Mouse (Mus musculus) forebrain, embryonic 13.5 days (tissue): Measurements from ENCODE around the gene Galnt14. TPM values are rescaled to one million over a fixed set of nuclear protein-coding genes. Genes with fewer than 3 reads are reported as not detected.
A peak's percentile ranks its signal among the peaks of the same experiment; 100 is the strongest.

ENCODE experiments used
- ATAC-seq: fragments of 200-750 bp; cut with Nextera tagmentation; 2 replicates; pipeline ENCODE4 v1.8.0; 2017
- H3K27ac ChIP-seq: fragments of 300-500 bp; sonication (generic); 2 replicates; pipeline ENCODE4 v1.5.1; 2015; ENCODE audit warnings: inconsistent platforms, mild to moderate bottlenecking, moderate library complexity
- H3K27me3 ChIP-seq: fragments of 300-500 bp; sonication (generic); 2 replicates; pipeline ENCODE4 v1.6.1; 2015; ENCODE audit warnings: mild to moderate bottlenecking, inconsistent platforms
- H3K36me3 ChIP-seq: fragments of 300-500 bp; sonication (generic); 2 replicates; pipeline ENCODE4 v1.6.1; 2015; ENCODE audit warnings: mild to moderate bottlenecking, inconsistent platforms; ENCODE audit not compliant: poor library complexity, severe bottlenecking
- H3K4me1 ChIP-seq: fragments of 300-500 bp; sonication (generic); 2 replicates; pipeline ENCODE4 v1.6.1; 2015; ENCODE audit warnings: inconsistent platforms
- H3K4me2 ChIP-seq: fragments of 300-500 bp; sonication (generic); 2 replicates; pipeline ENCODE4 v1.6.1; 2015; ENCODE audit warnings: inconsistent platforms, mild to moderate bottlenecking, moderate library complexity
- H3K4me3 ChIP-seq: fragments of 300-500 bp; sonication (generic); 2 replicates; pipeline ENCODE4 v1.5.1; 2015; ENCODE audit warnings: mild to moderate bottlenecking, inconsistent platforms
- H3K9ac ChIP-seq: fragments of 300-500 bp; sonication (generic); 2 replicates; pipeline ENCODE4 v1.6.1; 2015; ENCODE audit warnings: mild to moderate bottlenecking, inconsistent platforms
- H3K9me3 ChIP-seq: fragments of 300-500 bp; sonication (generic); replicated peaks from 2 replicates; pipeline ENCODE4 v1.6.1; 2016; ENCODE audit warnings: inconsistent platforms
- WGBS: fragments of 180-500 bp; shearing (Covaris S2); methylation state at CpG from one replicate; pipeline ENCODE4 v1.1.7; 2015; 5-methylcytosine and 5-hydroxymethylcytosine counted together
- polyA plus RNA-seq: library from polyadenylated mRNA; unstranded; fragments of >200 nt; fragmentation: Nextera tagmentation; extraction: Ambion mirVana; gene quantifications from 2 replicates; pipeline ENCODE4 v1.2.1, GENCODE M21; 2015

The Galnt14 gene
- polyA plus RNA-seq, 1 experiment from 2014 or later: 6.4 TPM

DNA sequence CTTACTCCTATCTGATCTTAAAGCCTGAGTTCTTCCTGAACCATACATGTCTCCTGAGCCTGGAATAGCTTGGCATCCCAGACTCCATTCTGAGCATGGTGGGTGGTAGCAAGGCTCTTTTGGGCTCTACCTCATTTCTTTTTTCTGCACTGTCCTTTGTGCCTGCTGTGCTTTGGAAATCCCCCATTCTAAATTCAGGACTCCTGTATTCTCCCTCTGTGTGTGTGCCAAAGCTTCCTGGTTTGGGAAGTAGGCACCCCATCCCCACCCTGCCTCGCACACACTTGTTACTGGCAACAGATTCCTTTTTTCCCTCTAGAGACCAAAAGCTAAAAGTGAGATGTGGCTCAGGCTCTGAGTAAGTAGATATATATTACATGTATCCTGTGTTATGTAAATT, 191.9 kb downstream of the Galnt14 start:
- Histone ChIP-seq H3K27me3 (no peaks in the 10 kb centered on the region), H3K4me2 (no peak overlapping the region), H3K4me1 (peaks cover 7% of the 10 kb centered on the region; the same call in 1 of the 2 replicates), H3K9ac (no peak overlapping the region), H3K4me3 (no peak overlapping the region), H3K27ac (peak overlapping the region; percentile 10; the same call in 1 of the 2 replicates), H3K36me3 (no peaks in the 10 kb centered on the region), H3K9me3 (no peaks in the 10 kb centered on the region)
- 0 out of 2 replicates have a peak, but pooled peaks have one; percentile 27 for ATAC-seq
- WGBS: 29% methylated on average over 1 of the region's 1 CpGs

DNA sequence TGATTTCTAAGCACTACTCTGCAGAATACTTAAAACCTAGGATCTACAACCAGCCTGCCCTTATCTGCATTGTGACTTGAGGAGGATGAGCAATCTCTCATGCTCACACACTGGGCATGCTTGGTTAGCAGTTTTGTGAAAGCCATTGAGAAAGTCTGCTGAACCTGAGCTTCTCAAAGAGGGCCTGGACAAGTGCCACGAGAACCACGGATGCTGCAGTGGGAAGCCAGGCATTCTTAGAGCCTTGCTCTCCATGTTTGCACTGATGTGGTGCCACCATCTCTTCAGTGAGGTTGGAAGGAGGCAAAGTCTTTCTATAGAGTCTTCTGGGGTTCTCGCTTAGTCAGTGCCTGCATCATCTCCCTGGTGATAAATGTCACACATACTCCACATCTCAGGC, 194.7 kb downstream of the Galnt14 start:
- H3K27ac ChIP-seq: no peak overlapping the region
- ATAC-seq: no peak
- H3K27me3 ChIP-seq: no peaks in the 10 kb centered on the region
- peaks cover 7% of the 10 kb centered on the region; the same call in 1 of the 2 replicates for H3K4me1 ChIP-seq
- no peaks in the 10 kb centered on the region for H3K9me3 ChIP-seq
- no peak overlapping the region for H3K9ac ChIP-seq
- 91% methylated on average over 3 of the region's 3 CpGs for WGBS
- H3K4me2 ChIP-seq: no peak overlapping the region
- no peaks in the 10 kb centered on the region for H3K36me3 ChIP-seq
- no peak overlapping the region for H3K4me3 ChIP-seq

DNA sequence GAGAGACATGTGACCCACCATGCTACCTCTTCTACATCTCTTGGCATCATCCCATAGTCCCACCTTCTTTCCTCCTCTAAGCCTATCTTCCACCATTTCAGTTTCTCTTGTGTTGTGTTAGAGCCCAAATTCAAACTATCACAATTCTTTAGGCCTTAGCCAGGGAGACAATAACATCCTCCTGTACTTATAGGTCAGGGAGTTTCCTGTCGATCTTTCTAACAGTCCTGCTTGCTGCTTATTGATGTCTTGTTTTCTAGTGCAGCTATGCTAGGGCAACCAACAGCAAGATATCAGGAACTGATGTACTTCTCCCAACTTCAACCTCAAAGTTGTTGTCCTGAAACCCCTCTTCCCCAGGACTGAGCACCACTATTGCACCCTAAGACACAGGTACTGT, 195.4 kb downstream of the Galnt14 start:
- Histone ChIP-seq H3K9ac (no peak overlapping the region), H3K9me3 (no peaks in the 10 kb centered on the region), H3K27ac (no peak overlapping the region), H3K4me2 (no peak overlapping the region), H3K4me3 (no peak overlapping the region), H3K27me3 (no peaks in the 10 kb centered on the region), H3K4me1 (peaks cover 7% of the 10 kb centered on the region; the same call in 1 of the 2 replicates), H3K36me3 (no peaks in the 10 kb centered on the region)
- ATAC-seq: no peak
- 85% methylated on average over 1 of the region's 1 CpGs for WGBS

DNA sequence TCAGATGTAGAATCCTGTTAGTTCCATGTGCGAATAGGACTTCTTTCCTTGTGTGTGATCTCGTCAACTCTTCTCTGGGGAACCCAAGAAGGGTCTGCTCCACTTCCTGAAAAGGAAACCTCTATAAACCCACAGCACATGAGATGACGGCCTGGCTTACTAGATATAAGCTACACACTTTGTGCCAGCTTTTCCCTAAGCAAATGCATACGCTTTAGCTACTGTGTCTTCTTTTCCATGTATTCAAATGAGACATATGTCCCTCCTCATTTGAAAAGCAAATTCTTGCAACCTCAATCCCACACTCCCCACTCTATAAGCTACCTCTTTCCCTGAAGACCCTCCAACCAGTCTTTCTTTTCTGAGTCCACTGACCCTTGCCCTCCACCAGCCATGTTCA, 196.0 kb downstream of the Galnt14 start:
- peak; percentile 45; the same call in 1 of the 2 replicates for ATAC-seq
- Histone ChIP-seq H3K36me3 (no peaks in the 10 kb centered on the region), H3K4me3 (no peak overlapping the region), H3K27me3 (no peaks in the 10 kb centered on the region), H3K9ac (no peak overlapping the region), H3K9me3 (no peaks in the 10 kb centered on the region), H3K27ac (no peak overlapping the region), H3K4me2 (no peak overlapping the region), H3K4me1 (peaks cover 7% of the 10 kb centered on the region; the same call in 1 of the 2 replicates)
- 87% methylated on average over 4 of the region's 4 CpGs for WGBS

DNA sequence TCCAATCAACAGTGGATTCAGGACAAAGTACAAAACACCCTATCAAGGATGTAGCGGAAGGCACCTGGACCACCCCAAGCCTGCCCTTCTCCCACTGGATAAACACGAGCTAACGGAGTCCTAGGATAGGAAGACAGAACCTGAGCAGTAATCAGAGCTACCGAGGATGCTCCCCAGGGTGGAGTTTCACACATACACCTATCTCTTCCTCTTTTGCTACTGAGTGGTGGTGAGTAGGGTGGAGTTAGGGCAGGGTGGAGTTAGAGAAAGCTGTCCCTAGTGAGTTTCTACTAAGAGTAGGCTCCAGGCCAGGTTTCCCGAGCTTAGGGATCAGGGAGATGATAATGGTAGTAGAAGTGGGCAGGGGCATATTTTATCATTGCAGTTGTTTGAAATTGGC, 197.4 kb downstream of the Galnt14 start:
- Histone ChIP-seq H3K36me3 (no peaks in the 10 kb centered on the region), H3K4me2 (no peak overlapping the region), H3K9ac (no peak overlapping the region), H3K9me3 (no peaks in the 10 kb centered on the region), H3K4me3 (no peak overlapping the region), H3K27ac (no peak overlapping the region), H3K4me1 (no peaks in the 10 kb centered on the region; the same call in 1 of the 2 replicates), H3K27me3 (no peaks in the 10 kb centered on the region)
- no peak for ATAC-seq
- 87% methylated on average over 5 of the region's 5 CpGs for WGBS

DNA sequence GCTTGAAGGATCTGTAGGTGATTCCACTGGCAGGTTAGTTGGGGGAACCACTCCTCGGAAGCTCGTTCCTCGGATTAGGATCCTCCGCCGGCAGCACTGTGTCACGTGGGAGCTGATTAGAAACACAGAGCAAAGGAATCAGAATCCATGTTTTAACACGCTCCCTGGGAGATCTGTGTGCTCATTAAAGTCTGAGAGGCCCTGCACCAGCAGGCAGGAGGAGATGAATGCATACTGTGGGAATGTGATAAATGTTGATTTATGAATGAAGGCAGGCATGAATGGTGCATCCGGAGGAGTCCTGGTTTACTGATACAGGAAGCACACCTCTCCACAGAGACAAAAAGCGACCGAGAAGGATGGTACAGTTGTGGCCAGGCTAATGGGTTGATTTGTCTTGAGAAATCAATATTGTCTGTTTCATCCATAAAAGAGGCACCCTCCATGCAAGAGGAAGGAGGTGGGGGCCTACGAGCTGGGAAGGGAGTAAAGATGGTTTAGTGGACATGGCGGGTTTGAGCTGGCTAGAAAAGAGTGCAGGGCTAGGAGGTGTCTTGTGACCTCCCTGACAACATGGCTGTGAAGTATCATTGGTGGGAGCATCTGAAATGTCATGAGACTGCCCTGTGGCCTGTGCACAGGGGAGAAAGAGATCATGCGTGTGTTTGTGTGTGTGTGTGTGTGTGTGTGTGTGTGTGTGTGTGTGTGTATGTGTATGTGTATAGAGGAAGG, 202.3 kb downstream of the Galnt14 start:
- Histone ChIP-seq H3K36me3 (no peaks in the 10 kb centered on the region), H3K4me1 (no peaks in the 10 kb centered on the region), H3K4me2 (no peak overlapping the region), H3K9me3 (no peaks in the 10 kb centered on the region), H3K4me3 (no peak overlapping the region), H3K9ac (no peak overlapping the region), H3K27me3 (no peaks in the 10 kb centered on the region), H3K27ac (no peak overlapping the region)
- 59% methylated on average over 13 of the region's 13 CpGs for WGBS
- ATAC-seq: peak; percentile 85

DNA sequence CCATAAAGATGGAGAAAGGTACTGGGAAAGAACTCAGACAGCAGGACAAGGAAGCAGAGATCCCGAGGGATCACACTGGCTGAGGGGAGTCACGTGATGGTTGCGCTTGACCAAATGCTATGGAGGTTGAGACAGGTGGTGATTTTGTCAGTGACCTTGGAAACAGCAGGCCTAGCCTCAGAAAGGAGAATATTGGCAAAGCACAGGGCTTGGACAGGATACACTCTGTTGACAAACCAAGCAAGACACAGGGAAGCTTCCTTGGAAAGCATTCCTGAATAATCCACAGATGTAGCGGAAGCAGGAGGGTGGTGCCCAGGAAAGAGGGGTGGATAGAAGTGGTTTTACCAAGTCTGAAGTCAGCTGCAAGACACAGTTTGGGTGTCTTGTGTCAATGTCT, 206.1 kb downstream of the Galnt14 start:
- no peak overlapping the region for H3K27ac ChIP-seq
- H3K9me3 ChIP-seq: no peaks in the 10 kb centered on the region
- no peak overlapping the region for H3K4me2 ChIP-seq
- H3K4me3 ChIP-seq: no peak overlapping the region
- no peak for ATAC-seq
- 99% methylated on average over 4 of the region's 4 CpGs for WGBS
- no peaks in the 10 kb centered on the region for H3K4me1 ChIP-seq
- no peaks in the 10 kb centered on the region for H3K27me3 ChIP-seq
- no peak overlapping the region for H3K9ac ChIP-seq
- no peaks in the 10 kb centered on the region for H3K36me3 ChIP-seq

DNA sequence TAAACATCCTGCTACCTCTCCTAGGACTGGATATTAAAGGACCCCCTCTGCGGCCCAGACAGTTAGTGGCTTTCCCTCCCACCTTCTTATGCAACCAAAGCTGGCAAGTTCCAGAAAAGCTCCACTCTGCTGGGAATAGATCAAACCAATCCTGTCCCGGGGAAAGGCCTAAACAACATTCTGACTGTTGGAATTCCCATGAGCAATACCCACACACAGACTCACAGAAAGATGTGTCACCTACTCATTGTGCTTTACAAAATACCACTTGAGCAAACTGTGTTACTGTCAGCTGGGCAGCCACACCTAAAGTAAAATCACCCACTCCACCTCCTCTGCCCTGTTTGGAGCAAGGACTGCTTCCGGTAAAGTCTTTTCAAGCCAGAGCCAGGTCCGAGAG, 207.6 kb downstream of the Galnt14 start:
- H3K4me1 ChIP-seq: no peaks in the 10 kb centered on the region
- no peaks in the 10 kb centered on the region for H3K9me3 ChIP-seq
- H3K36me3 ChIP-seq: no peaks in the 10 kb centered on the region
- H3K4me3 ChIP-seq: no peak overlapping the region
- no peak overlapping the region for H3K4me2 ChIP-seq
- no peak for ATAC-seq
- no peaks in the 10 kb centered on the region for H3K27me3 ChIP-seq
- H3K9ac ChIP-seq: no peak overlapping the region
- H3K27ac ChIP-seq: no peak overlapping the region
- 94% methylated on average over 4 of the region's 4 CpGs for whole genome bisulfite sequencing

DNA sequence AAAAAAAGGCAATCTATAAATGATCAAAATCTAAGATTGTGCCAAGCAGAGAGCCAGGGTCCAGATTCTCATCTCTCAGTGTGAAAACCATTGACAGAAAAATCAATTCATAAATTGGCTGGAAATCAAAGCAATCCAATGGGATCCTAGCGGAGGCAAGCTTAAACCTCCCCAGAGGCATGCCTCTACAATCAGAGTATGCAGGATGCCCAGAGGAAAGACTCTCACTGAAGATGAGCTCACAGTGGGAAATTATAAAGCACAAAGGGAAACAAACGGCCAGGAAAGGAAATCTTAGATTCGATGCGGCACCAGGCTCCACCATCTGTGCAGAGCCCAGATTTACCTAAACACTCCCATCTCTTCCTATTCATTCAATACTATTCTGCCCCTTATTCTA, 220.7 kb downstream of the Galnt14 start:
- Histone ChIP-seq H3K9me3 (no peaks in the 10 kb centered on the region), H3K4me1 (peaks cover 12% of the 10 kb centered on the region), H3K4me2 (no peak overlapping the region), H3K27ac (no peak overlapping the region), H3K9ac (no peak overlapping the region), H3K36me3 (no peaks in the 10 kb centered on the region), H3K27me3 (no peaks in the 10 kb centered on the region), H3K4me3 (no peak overlapping the region)
- 71% methylated on average over 4 of the region's 4 CpGs for WGBS
- no peak for ATAC-seq

DNA sequence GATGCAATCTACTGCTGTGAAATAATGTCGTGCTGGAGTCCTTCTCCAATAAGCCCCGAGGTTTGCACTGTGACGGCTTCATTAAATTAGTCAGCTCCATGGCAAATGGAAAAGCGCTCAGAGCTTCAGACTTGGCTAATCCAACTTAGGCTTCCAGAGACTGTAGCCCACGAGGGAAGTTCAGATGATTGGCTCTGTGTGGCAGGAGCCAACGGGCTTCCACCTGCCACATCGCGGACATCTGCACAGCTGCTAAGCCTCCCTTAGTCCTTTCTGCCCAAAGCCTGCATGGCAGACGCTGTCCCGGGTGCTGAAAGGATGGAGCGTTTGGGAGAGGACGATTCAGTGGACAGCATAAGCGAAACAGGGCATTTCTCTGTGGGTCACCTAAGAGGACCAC, 222.5 kb downstream of the Galnt14 start:
- WGBS: 19% methylated on average over 13 of the region's 13 CpGs
- H3K9me3 ChIP-seq: no peaks in the 10 kb centered on the region
- H3K27ac ChIP-seq: no peak overlapping the region
- H3K36me3 ChIP-seq: no peaks in the 10 kb centered on the region
- H3K4me2 ChIP-seq: 0 out of 2 replicates have a peak overlapping the region, but pooled peaks have one; percentile 6
- peaks cover 12% of the 10 kb centered on the region for H3K4me1 ChIP-seq
- no peak overlapping the region for H3K9ac ChIP-seq
- no peak for ATAC-seq
- no peak overlapping the region for H3K4me3 ChIP-seq
- no peaks in the 10 kb centered on the region for H3K27me3 ChIP-seq

DNA sequence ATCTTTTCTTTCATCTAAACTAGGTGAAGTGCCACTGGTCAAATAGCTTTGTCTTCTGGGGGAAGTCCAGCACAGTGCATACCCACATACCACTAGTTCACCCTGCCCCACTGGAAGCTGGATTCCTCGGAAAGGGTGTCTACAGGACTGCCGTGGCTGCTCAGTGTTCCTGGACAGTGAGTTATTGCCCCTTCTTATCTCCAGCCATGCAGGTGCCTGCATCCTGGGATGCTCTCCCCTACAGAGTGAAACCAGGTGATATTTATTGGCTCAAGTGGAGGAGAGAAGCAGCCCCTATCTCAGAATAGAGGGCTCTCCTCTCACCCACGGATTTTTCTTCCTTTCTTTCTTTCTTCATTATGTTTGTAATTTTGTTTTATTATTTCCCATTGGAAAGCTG, 222.9 kb downstream of the Galnt14 start:
- H3K27ac ChIP-seq: no peak overlapping the region
- no peak overlapping the region for H3K4me2 ChIP-seq
- H3K36me3 ChIP-seq: no peaks in the 10 kb centered on the region
- H3K4me3 ChIP-seq: no peak overlapping the region
- WGBS: 74% methylated on average over 3 of the region's 3 CpGs
- no peaks in the 10 kb centered on the region for H3K27me3 ChIP-seq
- H3K9me3 ChIP-seq: no peaks in the 10 kb centered on the region
- H3K4me1 ChIP-seq: peaks cover 12% of the 10 kb centered on the region
- H3K9ac ChIP-seq: no peak overlapping the region
- ATAC-seq: no peak

DNA sequence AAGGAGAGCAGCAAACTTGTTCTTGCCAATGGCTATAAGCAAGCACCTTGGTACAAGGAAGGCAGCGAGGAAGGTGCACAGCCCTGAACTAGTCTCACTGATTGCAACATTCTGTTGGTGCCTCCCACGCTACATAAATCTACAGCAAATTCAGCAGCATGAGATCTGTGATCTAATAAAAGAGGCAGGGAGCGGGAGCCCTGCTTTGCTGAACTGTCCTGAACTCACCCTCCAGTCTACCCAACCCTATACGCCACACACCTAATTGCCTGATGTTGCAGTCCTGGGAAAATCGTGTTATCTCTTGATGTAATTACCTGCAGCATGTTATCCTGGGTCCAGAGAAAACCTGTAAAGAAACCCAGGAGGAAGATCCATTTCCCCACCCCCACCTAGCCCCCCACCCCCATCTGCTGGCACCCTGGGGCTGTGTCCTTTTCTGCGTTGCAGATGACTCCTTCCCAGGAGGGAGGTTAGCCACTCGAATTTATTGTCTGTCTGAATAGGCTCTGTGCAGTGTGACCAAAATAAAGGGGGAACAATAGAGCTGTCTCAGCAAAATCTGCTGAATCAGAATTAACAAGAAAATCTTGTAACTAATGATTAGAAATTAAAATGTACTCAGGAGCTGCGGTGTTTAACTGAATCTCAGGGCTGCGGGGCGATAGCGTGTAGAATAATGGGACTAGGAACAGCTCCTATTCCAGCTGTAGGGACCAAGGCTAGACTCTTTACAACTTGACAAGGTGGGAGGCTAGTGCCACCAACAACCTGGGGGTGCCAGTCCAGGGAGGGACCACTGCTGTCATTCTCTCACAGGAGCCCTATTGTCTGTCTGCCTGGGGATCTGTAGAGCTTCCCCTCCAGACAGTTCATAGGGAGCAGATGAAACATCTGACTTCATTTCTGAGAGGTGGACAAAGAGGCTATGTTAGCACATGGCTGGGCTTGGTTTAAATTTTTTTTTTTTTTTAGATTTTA, 232.9 kb downstream of the Galnt14 start:
- Histone ChIP-seq H3K4me1 (peaks cover 18% of the 10 kb centered on the region), H3K36me3 (no peaks in the 10 kb centered on the region), H3K9me3 (no peaks in the 10 kb centered on the region), H3K27me3 (no peaks in the 10 kb centered on the region), H3K4me2 (no peak overlapping the region), H3K9ac (no peak overlapping the region), H3K27ac (no peak overlapping the region), H3K4me3 (no peak overlapping the region)
- no peak for ATAC-seq
- WGBS: 26% methylated on average over 11 of the region's 11 CpGs
